Mouse (Mus musculus): ENCODE results near the gene Hoxa2. TPM values are rescaled to one million over a fixed set of nuclear protein-coding genes. Genes with fewer than 3 reads are reported as not detected.

Gene Hoxa2
- polyA plus RNA-seq, 1 experiment from 2014 or later: 52.2 TPM

- Histone ChIP-seq H3K9ac (no peak overlapping the region), H3K4me2 (replicated peaks) (no peak overlapping the region), H3K27ac (no peak overlapping the region), H3K4me1 (peaks cover 10% of the 10 kb centered on the region), H3K36me3 (no peaks in the 10 kb centered on the region), H3K27me3 (no peaks in the 10 kb centered on the region), H3K4me3 (no peak overlapping the region), H3K9me3 (replicated peaks) (no peaks in the 10 kb centered on the region)
- no peak for ATAC-seq (ENCODE audit: low FRiP score)
- 54% methylated on average over 9 of the region's 9 CpGs for WGBS
Observed at GRCm38 (mm10) chr6:52137841-52138535, 26.6 kb downstream of the Hoxa2 start.

- no peaks in the 10 kb centered on the region for H3K27me3 ChIP-seq
- H3K4me1 ChIP-seq: peaks cover 13% of the 10 kb centered on the region
- no peak overlapping the region for H3K4me2 ChIP-seq (replicated peaks)
- H3K9me3 ChIP-seq (replicated peaks): 0 out of 2 replicates have a peak, but pooled peaks cover 4% of the 10 kb centered on the region
- no peaks in the 10 kb centered on the region for H3K36me3 ChIP-seq
- no peak overlapping the region for H3K27ac ChIP-seq
- H3K4me3 ChIP-seq: no peak overlapping the region
- ATAC-seq (ENCODE audit: low FRiP score): no peak
- 79% methylated on average over 4 of the region's 4 CpGs for WGBS
- H3K9ac ChIP-seq: no peak overlapping the region
Observed at GRCm38 (mm10) chr6:52123673-52124072, 41.0 kb downstream of the Hoxa2 start.

- Histone ChIP-seq H3K9me3 (replicated peaks) (no peaks in the 10 kb centered on the region), H3K4me1 (peaks cover 16% of the 10 kb centered on the region), H3K36me3 (no peaks in the 10 kb centered on the region), H3K4me3 (no peak overlapping the region), H3K4me2 (replicated peaks) (no peak overlapping the region), H3K27ac (no peak overlapping the region), H3K9ac (no peak overlapping the region), H3K27me3 (no peaks in the 10 kb centered on the region)
- WGBS: 59% methylated on average over 3 of the region's 3 CpGs
- no peak for ATAC-seq (ENCODE audit: low FRiP score)
Observed at GRCm38 (mm10) chr6:52121173-52121572, 43.5 kb downstream of the Hoxa2 start.

- H3K36me3 ChIP-seq: no peaks in the 10 kb centered on the region
- peak; percentile 81 for ATAC-seq (ENCODE audit: low FRiP score)
- H3K9me3 ChIP-seq (replicated peaks): no peaks in the 10 kb centered on the region
- peaks cover 18% of the 10 kb centered on the region for H3K4me1 ChIP-seq
- no peak overlapping the region for H3K9ac ChIP-seq
- no peak overlapping the region for H3K4me3 ChIP-seq
- peak overlapping the region; percentile 52; the same call in 1 of the 2 replicates for H3K27ac ChIP-seq
- 25% methylated on average over 6 of the region's 6 CpGs for WGBS
- H3K27me3 ChIP-seq: peaks cover 4% of the 10 kb centered on the region; the same call in 1 of the 2 replicates
- H3K4me2 ChIP-seq (replicated peaks): no peak overlapping the region
Observed at GRCm38 (mm10) chr6:52118903-52119635, 45.6 kb downstream of the Hoxa2 start.

GRCm38 (mm10) chr6:52115899-52116298 lies 48.7 kb downstream of the Hoxa2 start:
- no peak overlapping the region for H3K9ac ChIP-seq

More at GRCm38 (mm10) chr6:52115899-52116298, 48.7 kb downstream of the Hoxa2 start:
- no peaks in the 10 kb centered on the region for H3K36me3 ChIP-seq
- H3K4me1 ChIP-seq: peaks cover 18% of the 10 kb centered on the region
- no peak for ATAC-seq (ENCODE audit: low FRiP score)
- no peak overlapping the region for H3K4me2 ChIP-seq (replicated peaks)
- no peaks in the 10 kb centered on the region for H3K9me3 ChIP-seq (replicated peaks)
- H3K4me3 ChIP-seq: no peak overlapping the region
- peaks cover 4% of the 10 kb centered on the region; the same call in 1 of the 2 replicates for H3K27me3 ChIP-seq
- no peak overlapping the region for H3K27ac ChIP-seq
- 10% methylated on average over 5 of the region's 5 CpGs for WGBS

Other genes with a start within 250 kb of the Hoxa2 start
- 24.4 and 27.8 TPM in 2 replicates for gene Skap2, start 152.3 kb downstream of the Hoxa2 start, polyA plus RNA-seq (2016; fragmentation: Nextera tagmentation; extraction: Ambion mirVana)
- 2.1 and 3.2 TPM in 2 replicates for gene Hoxa1, start 6.5 kb downstream of the Hoxa2 start, polyA plus RNA-seq (2016; fragmentation: Nextera tagmentation; extraction: Ambion mirVana)
- 5.6 and 6.9 TPM in 2 replicates for gene 5730596B20Rik, start 12.7 kb upstream of the Hoxa2 start, polyA plus RNA-seq (2016; fragmentation: Nextera tagmentation; extraction: Ambion mirVana)
- gene Hoxa4, start 26.9 kb upstream of the Hoxa2 start, polyA plus RNA-seq (2016; fragmentation: Nextera tagmentation; extraction: Ambion mirVana): 6.9 and 12.5 TPM in 2 replicates
- gene Hoxa5, start 39.8 kb upstream of the Hoxa2 start, polyA plus RNA-seq (2016; fragmentation: Nextera tagmentation; extraction: Ambion mirVana): 53.4 and 82.9 TPM in 2 replicates
- 18.7 and 20.5 TPM in 2 replicates for gene Hoxa6, start 43.9 kb upstream of the Hoxa2 start, polyA plus RNA-seq (2016; fragmentation: Nextera tagmentation; extraction: Ambion mirVana)
- 13.7 and 19.5 TPM in 2 replicates for gene Hoxa3, start 48.5 kb upstream of the Hoxa2 start, polyA plus RNA-seq (2016; fragmentation: Nextera tagmentation; extraction: Ambion mirVana)
- gene Gm28308, start 48.5 kb upstream of the Hoxa2 start, polyA plus RNA-seq (2016; fragmentation: Nextera tagmentation; extraction: Ambion mirVana): not detected in 2 replicates
- 0.79 and 1.0 TPM in 2 replicates for gene Hoxa7, start 57.0 kb upstream of the Hoxa2 start, polyA plus RNA-seq (2016; fragmentation: Nextera tagmentation; extraction: Ambion mirVana)
- 0.12 TPM in 1 of 2 replicates, not detected in the other for gene Hoxa9, start 66.3 kb upstream of the Hoxa2 start, polyA plus RNA-seq (2016; fragmentation: Nextera tagmentation; extraction: Ambion mirVana)
- gene Hoxa10, start 76.0 kb upstream of the Hoxa2 start, polyA plus RNA-seq (2016; fragmentation: Nextera tagmentation; extraction: Ambion mirVana): not detected in 2 replicates
- gene Hoxa11, start 81.0 kb upstream of the Hoxa2 start, polyA plus RNA-seq (2016; fragmentation: Nextera tagmentation; extraction: Ambion mirVana): not detected in 2 replicates
- gene Hoxa13, start 96.0 kb upstream of the Hoxa2 start, polyA plus RNA-seq (2016; fragmentation: Nextera tagmentation; extraction: Ambion mirVana): not detected in 2 replicates
- gene Evx1, start 148.7 kb upstream of the Hoxa2 start, polyA plus RNA-seq (2016; fragmentation: Nextera tagmentation; extraction: Ambion mirVana): 11.5 and 12.6 TPM in 2 replicates